Mouse (Mus musculus): ENCODE measurements around the gene Ccl19. TPM values are rescaled to one million over a fixed set of nuclear protein-coding genes. Genes with fewer than 3 reads are reported as not detected.
"Not testable (repeated sequence)": the region's sequence is repeated elsewhere in the genome, so short reads cannot be mapped to it uniquely, and the experiment has no call there.

The Ccl19 gene
- 0.27 TPM in 1 of 2 replicates, not detected in the other for polyA plus RNA-seq (2016; fragmentation: Nextera tagmentation; extraction: Ambion mirVana)

DNA sequence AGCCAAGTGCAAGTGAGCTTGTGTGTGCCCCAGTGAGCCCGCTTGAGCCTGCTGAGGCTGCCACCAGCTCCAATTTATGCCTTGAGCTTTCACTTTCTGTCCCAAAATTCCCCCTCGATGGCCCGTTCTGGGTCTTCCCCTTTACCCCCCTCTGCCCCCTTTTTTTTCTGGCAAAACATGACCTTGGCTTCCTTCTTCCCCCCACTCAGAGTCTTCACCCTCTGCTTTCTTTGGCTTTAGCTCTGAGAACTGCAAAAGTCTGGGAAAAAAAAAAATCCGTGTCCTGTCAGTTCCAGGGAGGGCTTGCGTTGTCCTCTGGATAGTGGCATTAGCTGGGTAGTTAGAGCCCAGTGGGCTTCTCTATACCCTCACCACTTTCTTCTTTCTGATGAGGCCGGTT lies at the start of gene Ccl19:
TSS of gene Ccl19 (minus strand) at position 101 of the 400 bp plus-strand sequence.
- H3K4me3 ChIP-seq; H3K4me1 ChIP-seq (replicated peaks); H3K27ac ChIP-seq; H3K36me3 ChIP-seq; DNase-seq (ENCODE audit: low spot score); H3K27me3 ChIP-seq (ENCODE audit: insufficient read depth, poor library complexity, severe bottlenecking); H3K9me3 ChIP-seq: not testable (repeated sequence)
- no CpG with 5 or more reads among the region's 6 CpGs for WGBS

DNA sequence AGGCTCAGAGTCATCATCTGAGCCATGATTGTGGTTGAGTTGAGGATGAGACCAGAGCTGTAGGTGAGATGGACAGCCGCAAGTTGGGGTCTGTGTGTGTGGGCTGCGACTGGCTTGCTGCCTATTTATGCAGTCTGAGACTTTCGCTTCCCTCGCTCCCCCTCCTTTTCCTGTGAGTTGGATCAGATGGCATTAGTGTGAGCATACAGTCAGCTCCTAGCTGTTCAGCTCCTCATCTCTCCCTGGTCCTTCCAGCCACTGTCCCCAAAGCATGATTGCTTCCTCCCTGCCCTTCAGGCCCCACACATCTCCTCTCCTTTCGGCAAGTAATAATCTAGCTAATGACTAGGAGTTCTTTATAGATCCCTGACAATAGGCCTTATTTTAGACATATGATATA lies 17.5 kb upstream of the Ccl19 start, which contains the start of gene Ccl21a:
TSS of gene Ccl21a (minus strand) at position 101 of the 400 bp plus-strand sequence.
- not testable (repeated sequence) for DNase-seq (ENCODE audit: low spot score); H3K4me3 ChIP-seq; H3K27me3 ChIP-seq (ENCODE audit: insufficient read depth, poor library complexity, severe bottlenecking); H3K9me3 ChIP-seq; H3K4me1 ChIP-seq (replicated peaks); H3K36me3 ChIP-seq; H3K27ac ChIP-seq
- WGBS = no CpG with 5 or more reads among the region's 5 CpGs

DNA sequence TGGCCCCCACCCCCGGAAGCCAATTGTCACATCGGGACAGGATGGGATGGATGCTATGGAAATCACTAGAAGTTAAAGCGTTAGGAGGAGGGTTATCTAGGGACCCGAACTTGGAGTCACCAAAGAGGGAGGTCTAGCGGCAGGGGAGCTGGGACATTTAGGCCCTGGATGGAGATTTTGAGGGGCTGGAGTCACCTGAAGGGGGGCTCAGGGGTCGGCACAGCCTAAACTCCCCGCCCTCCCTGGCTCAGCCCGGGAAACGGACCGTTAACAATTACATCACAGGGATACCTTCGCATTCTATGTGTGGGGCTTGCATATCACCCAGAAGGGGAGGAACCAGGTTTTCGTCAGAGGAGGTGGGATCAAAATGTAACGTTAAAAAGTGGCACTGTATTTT lies 21.1 kb downstream of the Ccl19 start, which contains the start of gene 4930578G10Rik:
TSS of gene 4930578G10Rik (plus strand) at position 301 of the 400 bp plus-strand sequence.
- not testable (repeated sequence) for H3K9me3 ChIP-seq; H3K4me1 ChIP-seq (replicated peaks); H3K27me3 ChIP-seq (ENCODE audit: insufficient read depth, poor library complexity, severe bottlenecking); H3K36me3 ChIP-seq; DNase-seq (ENCODE audit: low spot score); H3K27ac ChIP-seq; H3K4me3 ChIP-seq
- no CpG with 5 or more reads among the region's 13 CpGs for WGBS

Other genes with a start within 250 kb of the Ccl19 start
- gene Fam205a2, start 228.4 kb downstream of the Ccl19 start, polyA plus RNA-seq (2016; fragmentation: Nextera tagmentation; extraction: Ambion mirVana) = not detected in 2 replicates
- not detected in 2 replicates for gene Gm10591, start 144.4 kb downstream of the Ccl19 start, polyA plus RNA-seq (2016; fragmentation: Nextera tagmentation; extraction: Ambion mirVana)
- not detected in 2 replicates for gene Gm2564, start 126.9 kb downstream of the Ccl19 start, polyA plus RNA-seq (2016; fragmentation: Nextera tagmentation; extraction: Ambion mirVana)
- not detected in 2 replicates for gene Ccl27b, start 101.3 kb downstream of the Ccl19 start, polyA plus RNA-seq (2016; fragmentation: Nextera tagmentation; extraction: Ambion mirVana)
- gene Il11ra2, start 94.7 kb downstream of the Ccl19 start, polyA plus RNA-seq (2016; fragmentation: Nextera tagmentation; extraction: Ambion mirVana) = not detected in 2 replicates
- gene 4930578G10Rik, start 21.0 kb downstream of the Ccl19 start, polyA plus RNA-seq (2016; fragmentation: Nextera tagmentation; extraction: Ambion mirVana) = 0.87 and 0.99 TPM in 2 replicates
- gene Ccl21a, start 17.4 kb upstream of the Ccl19 start, polyA plus RNA-seq (2016; fragmentation: Nextera tagmentation; extraction: Ambion mirVana) = 0.26 and 0.34 TPM in 2 replicates
- gene Fam205a1, start 97.3 kb upstream of the Ccl19 start, polyA plus RNA-seq (2016; fragmentation: Nextera tagmentation; extraction: Ambion mirVana) = not detected in 2 replicates
- gene Gm12394, start 100.2 kb upstream of the Ccl19 start, polyA plus RNA-seq (2016; fragmentation: Nextera tagmentation; extraction: Ambion mirVana) = 0.67 TPM in 1 of 2 replicates, not detected in the other
- gene Fam205c, start 117.7 kb upstream of the Ccl19 start, polyA plus RNA-seq (2016; fragmentation: Nextera tagmentation; extraction: Ambion mirVana) = 1.1 TPM in 1 of 2 replicates, not detected in the other
- gene Phf24, start 160.1 kb upstream of the Ccl19 start, polyA plus RNA-seq (2016; fragmentation: Nextera tagmentation; extraction: Ambion mirVana) = 1.6 and 2.5 TPM in 2 replicates
- gene Dnajb5, start 193.2 kb upstream of the Ccl19 start, polyA plus RNA-seq (2016; fragmentation: Nextera tagmentation; extraction: Ambion mirVana) = 14.0 and 17.6 TPM in 2 replicates
- gene 1700022I11Rik, start 213.0 kb upstream of the Ccl19 start, polyA plus RNA-seq (2016; fragmentation: Nextera tagmentation; extraction: Ambion mirVana) = 0.75 and 0.95 TPM in 2 replicates
- gene Vcp, start 243.9 kb upstream of the Ccl19 start, polyA plus RNA-seq (2016; fragmentation: Nextera tagmentation; extraction: Ambion mirVana) = 600 and 640 TPM in 2 replicates

Measured in hindbrain, embryonic 10.5 days (tissue).